Mouse (Mus musculus) liver, embryonic 14.5 days (tissue): ENCODE results near the gene Tnip1. TPM values are rescaled to one million over a fixed set of nuclear protein-coding genes. Genes with fewer than 3 reads are reported as not detected.

ENCODE experiments used
- ATAC-seq: fragments of 200-750 bp; cut with Nextera tagmentation; 2 replicates; pipeline ENCODE4 v1.8.0; 2017; ENCODE audit warnings: moderate number of reproducible peaks, mild to moderate bottlenecking, moderate library complexity; ENCODE audit not compliant: insufficient read depth
- DNase-seq, 3 experiments: peaks; one replicate each; pipeline ENCODE4 v3.0.0-alpha.2; 2012 to 2013; ENCODE audit warnings: low read depth in 3 of 3, low spot score in 3 of 3
- H3K27ac ChIP-seq: fragments of 300-500 bp; sonication (generic); 2 replicates; pipeline ENCODE4 v1.5.1; 2014; ENCODE audit warnings: moderate library complexity, mild to moderate bottlenecking, control low read depth, inconsistent platforms
- H3K27me3 ChIP-seq: fragments of 300-500 bp; sonication (generic); 2 replicates; pipeline ENCODE4 v1.6.1; 2014; ENCODE audit warnings: mild to moderate bottlenecking, low read length, moderate library complexity; ENCODE audit not compliant: control insufficient read depth, insufficient read depth
- H3K36me3 ChIP-seq: fragments of 300-500 bp; sonication (generic); replicated peaks from 2 replicates; pipeline ENCODE4 v1.6.1; 2014; ENCODE audit warnings: low read depth; ENCODE audit not compliant: control insufficient read depth, insufficient read depth
- H3K4me1 ChIP-seq, 2 experiments: fragments of 200-500 bp in 1 of 2; fragments of 300-500 bp in 1 of 2; sonication (generic) in 1 of 2; replicated peaks; 2 replicates each; pipeline ENCODE4 v1.6.1; 2012 to 2014; ENCODE audit warnings: antibody characterized with exemption in 1 of 2, inconsistent platforms in 1 of 2, low read length in 1 of 2; ENCODE audit not compliant: control insufficient read depth in 2 of 2, insufficient read depth in 2 of 2
- H3K4me2 ChIP-seq: fragments of 300-500 bp; sonication (generic); 2 replicates; pipeline ENCODE4 v1.6.1; 2014; ENCODE audit warnings: low read depth, mild to moderate bottlenecking, control low read depth, moderate library complexity
- H3K4me3 ChIP-seq, 2 experiments: fragments of 200-500 bp in 1 of 2; fragments of 300-500 bp in 1 of 2; sonication (generic) in 1 of 2; 2 replicates each; pipeline ENCODE4 v1.5.1; 2012 to 2014; ENCODE audit warnings: low read depth in 2 of 2, low read length in 2 of 2, mild to moderate bottlenecking in 2 of 2, control low read depth in 1 of 2, inconsistent platforms in 1 of 2, moderate library complexity in 1 of 2; ENCODE audit not compliant: insufficient read depth in 1 of 2
- H3K9ac ChIP-seq: fragments of 300-500 bp; sonication (generic); replicated peaks from 2 replicates; pipeline ENCODE4 v1.6.1; 2014; ENCODE audit warnings: mild to moderate bottlenecking, control low read depth, moderate library complexity
- H3K9me3 ChIP-seq: fragments of 300-500 bp; sonication (generic); 2 replicates; pipeline ENCODE4 v1.6.1; 2016; ENCODE audit warnings: low read length, mixed read lengths; ENCODE audit not compliant: control insufficient read depth
- CTCF ChIP-seq: IDR thresholded peaks from 2 replicates; pipeline ENCODE4 v1.5.1; 2016; ENCODE audit warnings: antibody characterized with exemption, low read depth, control low read depth
- EP300 ChIP-seq: IDR thresholded peaks from 2 replicates; pipeline ENCODE4 v1.6.1; 2016; ENCODE audit warnings: antibody characterized with exemption, low read depth
- WGBS: fragments of 180-500 bp; shearing (Covaris S2); extraction: QIAGEN DNeasy Blood & Tissue Kit; methylation state at CpG from one replicate; pipeline ENCODE4 v1.1.7; 2014; ENCODE audit not compliant: insufficient replicate concordance; 5-methylcytosine and 5-hydroxymethylcytosine counted together
- polyA plus RNA-seq, 2 experiments: library from polyadenylated mRNA; depleted of rRNA in 1 of 2; stranded (reverse) in 1 of 2; unstranded in 1 of 2; fragments of >200 nt; fragmentation: Nextera tagmentation in 1 of 2; extraction: Ambion mirVana in 1 of 2; gene quantifications; 2 replicates each; pipeline versions ENCODE4 v1.2.1 to v1.2.3; 2012 to 2014

The Tnip1 gene
- polyA plus RNA-seq (2012; rRNA removed) (3.4 and 5.2 TPM in 2 replicates), polyA plus RNA-seq (2014; fragmentation: Nextera tagmentation; extraction: Ambion mirVana) (3.6 and 3.7 TPM in 2 replicates)

- Histone ChIP-seq H3K27ac (no peak within 1 kb of the TSS), H3K4me3 (no peak within 1 kb of the TSS), H3K4me1 (peaks cover 6 to 9% of the 10 kb centered on the region in 2 experiments), H3K4me2 (no peak within 1 kb of the TSS), H3K27me3 (no peaks in the 10 kb centered on the region), H3K9me3 (no peaks in the 10 kb centered on the region), H3K36me3 (no peaks in the 10 kb centered on the region), H3K9ac (no peak within 1 kb of the TSS)
- DNase-seq (no peak), ATAC-seq (no peak)
- TF ChIP-seq CTCF (no peak), EP300 (no peak)
- WGBS = 33% methylated on average over 6 of the region's 6 CpGs
These were observed at the start of gene Tnip1 for GRCm38 (mm10) chr11:54962810-54963209. Gene Tnip1 (minus strand): TSS chr11:54962917.

- Histone ChIP-seq H3K4me3 (no peak overlapping the region), H3K36me3 (no peaks in the 10 kb centered on the region), H3K9ac (no peak overlapping the region), H3K4me2 (no peak overlapping the region), H3K9me3 (no peaks in the 10 kb centered on the region), H3K27me3 (no peaks in the 10 kb centered on the region), H3K27ac (no peak overlapping the region), H3K4me1 (peaks cover 0 to 2% of the 10 kb centered on the region in 2 experiments; a peak in 1 of 4 replicates)
- DNase-seq (no peak), ATAC-seq (no peak)
- TF ChIP-seq EP300 = no peak
- no peak for TF ChIP-seq CTCF
- 59% methylated on average over 3 of the region's 3 CpGs for WGBS
These were observed 48.7 kb upstream of the Tnip1 start for GRCm38 (mm10) chr11:55011440-55011839.

GRCm38 (mm10) chr11:55008230-55008629 is 45.5 kb upstream of the Tnip1 start:
- DNase-seq (no peak), ATAC-seq (no peak)
- Histone ChIP-seq H3K4me2 (no peak overlapping the region), H3K36me3 (no peaks in the 10 kb centered on the region), H3K27me3 (no peaks in the 10 kb centered on the region), H3K4me3 (no peak overlapping the region), H3K27ac (no peak overlapping the region), H3K4me1 (no peaks in the 10 kb centered on the region; a peak in 2 of 4 replicates), H3K9me3 (no peaks in the 10 kb centered on the region), H3K9ac (no peak overlapping the region)
- 14% methylated on average over 6 of the region's 6 CpGs for WGBS
- TF ChIP-seq EP300 = no peak
- TF ChIP-seq CTCF = no peak

GRCm38 (mm10) chr11:55005684-55006083 is 43.0 kb upstream of the Tnip1 start:
- H3K9me3 ChIP-seq = no peaks in the 10 kb centered on the region
- ATAC-seq (no peak), DNase-seq (no peak)
- H3K4me1 ChIP-seq = no peaks in the 10 kb centered on the region; a peak in 1 of 4 replicates
- no peak overlapping the region for H3K4me3 ChIP-seq
- no peaks in the 10 kb centered on the region; the same call in 1 of the 2 replicates for H3K36me3 ChIP-seq
- H3K9ac ChIP-seq = no peak overlapping the region
- no peaks in the 10 kb centered on the region for H3K27me3 ChIP-seq
- no peak overlapping the region for H3K4me2 ChIP-seq
- TF ChIP-seq EP300 = no peak
- TF ChIP-seq CTCF = no peak
- WGBS = 68% methylated on average over 5 of the region's 5 CpGs
- H3K27ac ChIP-seq = no peak overlapping the region

DNA sequence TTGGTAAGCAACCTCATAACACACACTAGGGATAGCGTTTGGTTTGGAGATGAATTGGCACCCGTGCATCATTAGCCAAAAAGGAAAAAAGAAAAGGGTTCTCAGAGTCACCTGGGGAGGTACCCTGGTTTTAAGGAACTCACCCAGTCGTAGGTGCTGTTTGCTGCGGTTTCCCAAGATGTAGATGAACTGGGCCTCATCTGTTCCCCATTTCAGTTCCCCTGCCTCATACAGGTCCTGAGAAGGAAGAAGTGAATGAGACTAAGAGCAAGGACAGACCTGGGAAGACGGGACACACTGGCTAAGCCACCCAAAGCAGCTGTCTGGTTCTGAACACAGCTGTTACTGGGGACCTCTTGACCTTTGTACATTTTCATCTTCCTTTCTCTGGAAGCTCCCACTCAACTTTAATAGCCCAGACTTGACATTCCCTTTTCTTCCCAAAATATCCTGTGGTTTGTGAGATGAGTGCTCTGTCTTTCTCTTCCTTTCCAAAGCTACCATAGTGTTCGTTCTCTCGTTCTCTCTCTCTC is 42.3 kb upstream of the Tnip1 start:
- Histone ChIP-seq H3K4me1 (no peaks in the 10 kb centered on the region; a peak in 1 of 4 replicates), H3K9me3 (no peaks in the 10 kb centered on the region), H3K27ac (no peak overlapping the region), H3K9ac (no peak overlapping the region), H3K4me2 (no peak overlapping the region), H3K4me3 (no peak overlapping the region), H3K27me3 (no peaks in the 10 kb centered on the region), H3K36me3 (no peaks in the 10 kb centered on the region; the same call in 1 of the 2 replicates)
- DNase-seq (no peak), ATAC-seq (no peak)
- TF ChIP-seq CTCF = no peak
- no peak for TF ChIP-seq EP300
- WGBS = 64% methylated on average over 7 of the region's 7 CpGs
